Mouse (Mus musculus): Measurements from ENCODE around the gene Sp2. TPM values are rescaled to one million over a fixed set of nuclear protein-coding genes. Genes with fewer than 3 reads are reported as not detected.
A peak's percentile ranks its signal among the peaks of the same experiment; 100 is the strongest.

Gene Sp2
- polyA plus RNA-seq, 1 experiment: 13.9 TPM

- Histone ChIP-seq H3K36me3 (ENCODE audit: control insufficient read depth, insufficient read depth) (no peaks in the 10 kb centered on the region), H3K79me2 (ENCODE audit: control insufficient read depth, insufficient read depth) (peaks cover 10% of the 10 kb centered on the region), H3K27me3 (ENCODE audit: control insufficient read depth, insufficient read depth, insufficient read length) (no peaks in the 10 kb centered on the region), H3K4me3 (ENCODE audit: insufficient read depth, poor library complexity, severe bottlenecking) (no peak overlapping the region), H3K79me3 (ENCODE audit: low read depth) (no peaks in the 10 kb centered on the region), H3ac (ENCODE audit: control insufficient read depth, insufficient read length, low read depth) (no peak overlapping the region)
- TF ChIP-seq CEBPB (IDR thresholded peaks at IDR 0.05; ENCODE audit: low read depth): peak; percentile 25
- TF ChIP-seq MYOD1 (IDR thresholded peaks at IDR 0.05; ENCODE audit: control insufficient read depth, insufficient read length, low read depth): no peak
- peak; percentile 95 for TF ChIP-seq MAX (IDR thresholded peaks at IDR 0.05)
Measured at GRCm38 (mm10) chr11:96919003-96919402, 63.8 kb downstream of the Sp2 start.

DNA sequence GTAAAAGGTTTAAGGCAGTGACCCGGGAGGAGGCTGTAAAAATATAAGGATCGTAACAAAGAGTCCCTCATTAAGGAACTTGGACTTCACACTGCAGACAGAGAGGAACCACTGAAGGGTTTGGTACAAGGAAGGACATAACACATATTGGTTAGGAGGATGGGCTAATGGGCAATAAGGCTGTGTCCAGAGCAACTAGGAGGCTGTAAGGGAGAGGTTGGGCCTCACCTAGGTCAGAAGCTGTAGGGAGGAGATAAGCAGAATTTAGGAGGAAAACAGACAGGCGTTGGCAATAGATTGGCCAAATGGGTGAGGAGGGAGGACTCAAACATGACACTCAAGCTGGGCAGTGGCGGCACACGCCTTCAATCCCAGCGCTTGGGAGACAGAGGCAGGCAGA lies 65.3 kb downstream of the Sp2 start:
- Histone ChIP-seq H3K27me3 (ENCODE audit: control insufficient read depth, insufficient read depth, insufficient read length) (no peaks in the 10 kb centered on the region), H3K4me3 (ENCODE audit: insufficient read depth, poor library complexity, severe bottlenecking) (no peak overlapping the region), H3K79me2 (ENCODE audit: control insufficient read depth, insufficient read depth) (peaks cover 10% of the 10 kb centered on the region), H3ac (ENCODE audit: control insufficient read depth, insufficient read length, low read depth) (no peak overlapping the region), H3K79me3 (ENCODE audit: low read depth) (no peaks in the 10 kb centered on the region), H3K36me3 (ENCODE audit: control insufficient read depth, insufficient read depth) (no peaks in the 10 kb centered on the region)
- TF ChIP-seq CTCF (IDR thresholded peaks at IDR 0.05; ENCODE audit: control insufficient read depth, insufficient read depth, insufficient read length): no peak
- no peak for TF ChIP-seq CEBPB (IDR thresholded peaks at IDR 0.05; ENCODE audit: low read depth)
- TF ChIP-seq FOSL1 (IDR thresholded peaks at IDR 0.05; ENCODE audit: insufficient read depth, low read length, poor library complexity, severe bottlenecking): no peak
- TF ChIP-seq MYOG (IDR thresholded peaks at IDR 0.05; ENCODE audit: control insufficient read depth, extremely low read depth, insufficient read length): no peak
- TF ChIP-seq USF1 (IDR thresholded peaks at IDR 0.05; ENCODE audit: low read depth): no peak
- TF ChIP-seq MAX (IDR thresholded peaks at IDR 0.05): no peak

DNA sequence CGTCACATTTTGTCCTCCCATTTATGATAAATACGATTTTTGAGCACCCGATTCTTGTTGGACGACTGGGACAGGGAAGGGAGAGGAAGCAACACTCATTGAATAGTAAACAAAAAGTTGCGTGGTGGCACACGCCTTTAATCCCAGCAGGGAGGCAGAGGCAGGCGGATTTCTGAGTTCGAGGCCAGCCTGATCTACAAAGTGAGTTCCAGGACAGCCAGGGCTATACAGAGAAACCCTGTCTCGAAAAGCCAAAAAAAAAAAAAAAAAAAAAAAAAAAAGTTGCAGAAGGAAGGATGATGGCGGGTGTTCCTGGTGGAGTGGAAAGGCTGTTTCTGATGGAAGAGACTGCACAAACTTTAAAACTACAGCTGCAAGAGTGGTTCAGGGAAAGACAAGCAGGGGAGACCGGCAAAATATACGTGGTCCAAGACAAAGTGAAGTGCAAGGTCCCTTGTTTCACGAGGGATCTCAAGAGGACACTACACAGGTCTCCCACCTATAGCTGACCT lies 65.8 kb downstream of the Sp2 start:
- Histone ChIP-seq H3ac (ENCODE audit: control insufficient read depth, insufficient read length, low read depth) (no peak overlapping the region), H3K36me3 (ENCODE audit: control insufficient read depth, insufficient read depth) (no peaks in the 10 kb centered on the region), H3K79me2 (ENCODE audit: control insufficient read depth, insufficient read depth) (peaks cover 10% of the 10 kb centered on the region), H3K4me3 (ENCODE audit: insufficient read depth, poor library complexity, severe bottlenecking) (peak overlapping the region; percentile 19), H3K27me3 (ENCODE audit: control insufficient read depth, insufficient read depth, insufficient read length) (no peaks in the 10 kb centered on the region), H3K79me3 (ENCODE audit: low read depth) (no peaks in the 10 kb centered on the region)
- no peak for TF ChIP-seq MYOD1 (IDR thresholded peaks at IDR 0.05; ENCODE audit: control insufficient read depth, insufficient read length, low read depth)
- TF ChIP-seq MYOG (IDR thresholded peaks at IDR 0.05; ENCODE audit: control insufficient read depth, extremely low read depth, insufficient read length): no peak
- TF ChIP-seq FOSL1 (IDR thresholded peaks at IDR 0.05; ENCODE audit: insufficient read depth, low read length, poor library complexity, severe bottlenecking): no peak
- TF ChIP-seq USF1 (IDR thresholded peaks at IDR 0.05; ENCODE audit: low read depth): no peak
- no peak for TF ChIP-seq CEBPB (IDR thresholded peaks at IDR 0.05; ENCODE audit: low read depth)
- TF ChIP-seq MAX (IDR thresholded peaks at IDR 0.05): no peak
- TF ChIP-seq CTCF (IDR thresholded peaks at IDR 0.05; ENCODE audit: control insufficient read depth, insufficient read depth, insufficient read length): no peak

GRCm38 (mm10) chr11:96916044-96916884 lies 66.5 kb downstream of the Sp2 start, which contains the start of gene Cdk5rap3:
Gene Cdk5rap3, minus strand, starts transcription at chr11:96916496.
- Histone ChIP-seq H3K79me2 (ENCODE audit: control insufficient read depth, insufficient read depth) (peaks cover 10% of the 10 kb centered on the region), H3ac (ENCODE audit: control insufficient read depth, insufficient read length, low read depth) (peak within 1 kb of the TSS; percentile 66), H3K79me3 (ENCODE audit: low read depth) (no peaks in the 10 kb centered on the region), H3K36me3 (ENCODE audit: control insufficient read depth, insufficient read depth) (no peaks in the 10 kb centered on the region), H3K27me3 (ENCODE audit: control insufficient read depth, insufficient read depth, insufficient read length) (no peaks in the 10 kb centered on the region), H3K4me3 (ENCODE audit: insufficient read depth, poor library complexity, severe bottlenecking) (peak within 1 kb of the TSS; percentile 87)
- TF ChIP-seq USF1 (IDR thresholded peaks at IDR 0.05; ENCODE audit: low read depth) (peak; percentile 73), MAX (IDR thresholded peaks at IDR 0.05) (peak; percentile 91), FOSL1 (IDR thresholded peaks at IDR 0.05; ENCODE audit: insufficient read depth, low read length, poor library complexity, severe bottlenecking) (no peak), CTCF (IDR thresholded peaks at IDR 0.05; ENCODE audit: control insufficient read depth, insufficient read depth, insufficient read length) (peak; percentile 87), MYOG (IDR thresholded peaks at IDR 0.05; ENCODE audit: control insufficient read depth, extremely low read depth, insufficient read length) (no peak)

- Histone ChIP-seq H3ac (ENCODE audit: control insufficient read depth, insufficient read length, low read depth) (no peak overlapping the region), H3K36me3 (ENCODE audit: control insufficient read depth, insufficient read depth) (peaks cover 22% of the 10 kb centered on the region), H3K79me2 (ENCODE audit: control insufficient read depth, insufficient read depth) (peaks cover 10% of the 10 kb centered on the region), H3K4me3 (ENCODE audit: insufficient read depth, poor library complexity, severe bottlenecking) (no peak overlapping the region), H3K27me3 (ENCODE audit: control insufficient read depth, insufficient read depth, insufficient read length) (no peaks in the 10 kb centered on the region), H3K79me3 (ENCODE audit: low read depth) (no peaks in the 10 kb centered on the region)
- TF ChIP-seq USF1 (IDR thresholded peaks at IDR 0.05; ENCODE audit: low read depth) (no peak), MAX (IDR thresholded peaks at IDR 0.05) (no peak), FOSL1 (IDR thresholded peaks at IDR 0.05; ENCODE audit: insufficient read depth, low read length, poor library complexity, severe bottlenecking) (no peak), MYOG (IDR thresholded peaks at IDR 0.05; ENCODE audit: control insufficient read depth, extremely low read depth, insufficient read length) (no peak), MYOD1 (IDR thresholded peaks at IDR 0.05; ENCODE audit: control insufficient read depth, insufficient read length, low read depth) (no peak), CEBPB (IDR thresholded peaks at IDR 0.05; ENCODE audit: low read depth) (no peak), CTCF (IDR thresholded peaks at IDR 0.05; ENCODE audit: control insufficient read depth, insufficient read depth, insufficient read length) (no peak)
Measured at GRCm38 (mm10) chr11:96912682-96913081, 70.1 kb downstream of the Sp2 start.

Measured in C2C12 (cell line).